Mouse (Mus musculus) kidney, adult 2 months (tissue): ENCODE results near the gene Mgam.

Experiments used
- CTCF ChIP-seq: fragments of 200-500 bp; conservative IDR thresholded peaks from 2 replicates; pipeline ENCODE4 v1.5.1; 2011; ENCODE audit warnings: low read depth, mild to moderate bottlenecking, control low read depth, low read length, moderate library complexity, mixed read lengths; ENCODE audit not compliant: insufficient read depth, insufficient read length
- POLR2A ChIP-seq: fragments of 200-500 bp; IDR thresholded peaks from one replicate; pipeline ENCODE4 v1.6.1; 2011; ENCODE audit warnings: low read depth, low read length, control low read depth

- TF ChIP-seq CTCF (no peak), POLR2A (no peak)
Measured at GRCm38 (mm10) chr6:40637755-40638154, 9.1 kb downstream of the Mgam start.
